Mouse (Mus musculus) B cell, adult 2 months (primary cell): ENCODE measurements around the gene Pcsk6.

ENCODE experiments used
- DNase-seq, 2 experiments: peaks; one replicate each; pipeline ENCODE4 v3.0.0; 2022

The Pcsk6 gene

GRCm38 (mm10) chr7:66060066-66060956 lies 198.8 kb downstream of the Pcsk6 start:
- DNase-seq: peak; percentile 86

- no peak for DNase-seq
These were observed 199.5 kb downstream of the Pcsk6 start for GRCm38 (mm10) chr7:66061057-66061456.

- DNase-seq: no peak
These were observed 214.9 kb downstream of the Pcsk6 start for GRCm38 (mm10) chr7:66076411-66076810.

- DNase-seq: peak; percentile 95 to 97
These were observed 218.1 kb downstream of the Pcsk6 start, which contains the start of gene Selenos for GRCm38 (mm10) chr7:66079364-66080230. TSS of gene Selenos (plus strand) at chr7:66079649.

- DNase-seq: peak in 1 of 2 experiments; percentile 11
These were observed 218.7 kb downstream of the Pcsk6 start for GRCm38 (mm10) chr7:66080231-66080613.

GRCm38 (mm10) chr7:66083757-66084156 lies 222.2 kb downstream of the Pcsk6 start:
- no peak for DNase-seq

- no peak for DNase-seq
These were observed 223.0 kb downstream of the Pcsk6 start for GRCm38 (mm10) chr7:66084546-66084945.

GRCm38 (mm10) chr7:66087652-66088051 lies 226.1 kb downstream of the Pcsk6 start:
- no peak for DNase-seq

GRCm38 (mm10) chr7:66088077-66088476 lies 226.5 kb downstream of the Pcsk6 start:
- DNase-seq: no peak

- DNase-seq: no peak
These were observed 229.2 kb downstream of the Pcsk6 start for GRCm38 (mm10) chr7:66090676-66091190.

GRCm38 (mm10) chr7:66091553-66091952 lies 230.0 kb downstream of the Pcsk6 start:
- no peak for DNase-seq

- no peak for DNase-seq
These were observed 231.1 kb downstream of the Pcsk6 start for GRCm38 (mm10) chr7:66092656-66093055.

GRCm38 (mm10) chr7:66094141-66094540 lies 232.6 kb downstream of the Pcsk6 start:
- DNase-seq: no peak

GRCm38 (mm10) chr7:66098803-66099202 lies 237.3 kb downstream of the Pcsk6 start:
- DNase-seq: no peak
